Mouse (Mus musculus) intestine, postnatal 0 days (tissue): ENCODE measurements at regions not wholly inside any gene's neighbourhood (a gene's known extent, or its start where the extent isn't known, plus 50 kb on each side); places are given as distances from the start of the nearest gene placed in this dataset.

Experiments
- ATAC-seq: fragments of 200-750 bp; cut with Nextera tagmentation; 2 replicates; pipeline ENCODE4 v1.8.0; 2017; ENCODE audit warnings: mild to moderate bottlenecking, moderate TSS enrichment, moderate library complexity
- H3K27ac ChIP-seq: fragments of 300-500 bp; sonication (generic); 2 replicates; pipeline ENCODE4 v1.5.1; 2014; ENCODE audit warnings: mild to moderate bottlenecking, low read depth, low read length, moderate library complexity
- H3K27me3 ChIP-seq: fragments of 300-500 bp; sonication (generic); replicated peaks from 2 replicates; pipeline ENCODE4 v1.6.1; 2014; ENCODE audit warnings: low read length, mixed read lengths; ENCODE audit not compliant: control insufficient read depth, insufficient read depth
- H3K36me3 ChIP-seq: fragments of 300-500 bp; sonication (generic); 2 replicates; pipeline ENCODE4 v1.6.1; 2014; ENCODE audit warnings: mild to moderate bottlenecking, moderate library complexity; ENCODE audit not compliant: control insufficient read depth, insufficient read depth
- H3K4me1 ChIP-seq: fragments of 300-500 bp; sonication (generic); replicated peaks from 2 replicates; pipeline ENCODE4 v1.6.1; 2014; ENCODE audit warnings: antibody characterized with exemption, low read length, mixed read lengths; ENCODE audit not compliant: control insufficient read depth, insufficient read depth
- H3K4me2 ChIP-seq: fragments of 300-500 bp; sonication (generic); replicated peaks from 2 replicates; pipeline ENCODE4 v1.6.1; 2014; ENCODE audit warnings: low read depth, mild to moderate bottlenecking, moderate library complexity
- H3K4me3 ChIP-seq: fragments of 300-500 bp; sonication (generic); 2 replicates; pipeline ENCODE4 v1.5.1; 2014; ENCODE audit warnings: low read depth, low read length
- H3K9ac ChIP-seq: fragments of 300-500 bp; sonication (generic); 2 replicates; pipeline ENCODE4 v1.6.1; 2014; ENCODE audit warnings: mild to moderate bottlenecking, low read depth, low read length
- H3K9me3 ChIP-seq: fragments of 300-500 bp; sonication (generic); 2 replicates; pipeline ENCODE4 v1.6.1; 2016; ENCODE audit warnings: mixed run types; ENCODE audit not compliant: control insufficient read depth
- CTCF ChIP-seq: sonication (generic); IDR thresholded peaks from 2 replicates; pipeline ENCODE4 v1.5.1; 2016; ENCODE audit warnings: low read depth, mild to moderate bottlenecking, control low read depth, antibody characterized with exemption, moderate library complexity
- WGBS: fragments of 180-500 bp; shearing (Covaris S2); extraction: QIAGEN DNeasy Blood & Tissue Kit; methylation state at CpG from one replicate; pipeline ENCODE4 v1.1.7; 2014; 5-methylcytosine and 5-hydroxymethylcytosine counted together

DNA sequence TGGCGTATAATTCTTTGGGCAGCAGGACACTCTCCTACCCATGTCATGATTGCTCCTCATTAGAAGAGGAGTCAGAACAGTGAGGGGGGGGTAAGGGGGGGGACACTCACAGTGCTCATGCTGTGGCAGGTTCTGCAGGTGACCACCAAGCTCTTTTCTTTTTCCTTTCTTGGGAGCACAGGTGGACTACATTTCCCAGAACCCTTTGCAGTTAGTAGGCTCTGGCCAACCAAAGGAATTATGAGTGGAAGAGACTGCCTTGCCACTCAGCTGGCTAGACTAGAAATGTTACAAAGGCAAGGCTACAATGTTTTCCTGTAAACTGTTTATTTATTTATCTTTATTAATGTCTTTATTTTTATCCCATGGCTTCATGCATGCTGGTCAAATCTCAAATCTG, 53.6 kb upstream of the Ifnlr1 start:
- Histone ChIP-seq H3K9me3 (no peaks in the 10 kb centered on the region), H3K4me2 (no peak overlapping the region), H3K27ac (no peak overlapping the region), H3K4me1 (no peaks in the 10 kb centered on the region), H3K27me3 (no peaks in the 10 kb centered on the region), H3K4me3 (no peak overlapping the region), H3K36me3 (no peaks in the 10 kb centered on the region), H3K9ac (no peak overlapping the region)
- TF ChIP-seq CTCF = no peak
- no peak for ATAC-seq
- WGBS = 94% methylated on average over 1 of the region's 1 CpGs

DNA sequence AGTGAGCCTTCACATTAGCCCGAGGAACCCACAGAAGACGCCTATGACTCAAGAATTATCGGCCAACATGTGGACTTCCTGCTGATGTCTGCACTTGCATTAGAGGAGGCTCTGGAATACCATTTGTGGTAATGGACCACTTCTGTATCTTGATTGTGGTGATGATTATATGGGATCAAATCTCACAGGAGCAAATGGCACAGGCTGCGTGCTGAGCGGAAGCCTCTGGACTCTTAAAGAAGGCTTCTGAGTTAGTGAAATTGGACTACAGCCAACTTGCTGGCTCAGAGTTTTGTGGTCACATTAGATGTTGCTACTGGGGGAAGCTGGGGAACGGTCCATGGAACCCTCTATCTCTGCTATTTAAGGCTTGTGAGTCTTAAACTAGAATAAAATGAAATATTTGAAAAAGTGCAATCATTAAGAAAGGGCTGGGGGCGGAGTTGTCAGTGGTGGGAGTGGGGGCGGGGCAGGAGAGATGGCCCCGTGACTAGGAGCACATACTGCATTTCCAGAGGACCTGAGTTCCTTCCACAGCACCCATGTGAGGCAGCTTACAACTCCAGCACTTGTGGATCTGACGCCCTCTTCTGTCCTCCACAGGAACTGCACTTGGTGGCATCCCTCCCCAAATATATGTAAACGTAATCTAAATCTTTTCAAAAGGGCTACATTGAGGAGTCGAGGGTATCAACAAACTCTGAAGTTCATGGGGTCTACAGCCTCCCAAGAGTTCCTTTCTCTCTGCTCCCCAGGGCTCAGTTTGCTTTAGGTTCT, 56.1 kb upstream of the Ifnlr1 start:
- H3K9me3 ChIP-seq = no peaks in the 10 kb centered on the region

DNA sequence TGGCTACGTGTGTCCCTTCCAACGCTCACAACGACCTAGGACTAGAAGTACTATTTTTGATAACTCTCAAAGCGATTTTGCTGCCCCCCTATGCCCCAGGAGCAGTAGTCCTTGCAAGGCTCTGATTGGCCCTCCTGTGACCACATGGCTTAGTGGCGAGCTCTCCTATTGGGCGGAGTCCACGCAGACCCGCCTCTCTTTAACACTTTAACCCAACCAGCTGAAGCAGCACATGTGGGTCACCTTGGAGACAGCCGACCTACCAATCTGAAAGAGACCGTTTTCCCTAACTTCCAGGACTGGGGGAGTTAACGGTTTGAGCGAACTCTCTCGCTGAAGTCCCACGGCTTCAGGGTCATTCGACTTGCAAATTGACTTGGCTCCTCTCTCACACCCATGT, 53.0 kb upstream of the Grhl3 start:
- no peaks in the 10 kb centered on the region for H3K36me3 ChIP-seq
- no peak for TF ChIP-seq CTCF
- H3K27me3 ChIP-seq = peaks cover 5% of the 10 kb centered on the region; the same call in 1 of the 2 replicates
- ATAC-seq = no peak
- H3K9ac ChIP-seq = no peak overlapping the region
- no peak overlapping the region for H3K27ac ChIP-seq
- no peaks in the 10 kb centered on the region for H3K4me1 ChIP-seq
- WGBS = 90% methylated on average over 15 of the region's 15 CpGs
- no peak overlapping the region for H3K4me3 ChIP-seq
- H3K9me3 ChIP-seq = no peaks in the 10 kb centered on the region
- no peak overlapping the region for H3K4me2 ChIP-seq

More for the DNA sequence above, 56.1 kb upstream of the Ifnlr1 start:
- Histone ChIP-seq H3K4me3 (no peak overlapping the region), H3K4me2 (no peak overlapping the region), H3K9ac (no peak overlapping the region), H3K4me1 (no peaks in the 10 kb centered on the region), H3K27me3 (peaks cover 5% of the 10 kb centered on the region; the same call in 1 of the 2 replicates), H3K36me3 (no peaks in the 10 kb centered on the region), H3K27ac (no peak overlapping the region)
- ATAC-seq = no peak
- 0 out of 2 replicates have a peak, but pooled peaks have one; percentile 24 for TF ChIP-seq CTCF
- WGBS = 89% methylated on average over 12 of the region's 12 CpGs

DNA sequence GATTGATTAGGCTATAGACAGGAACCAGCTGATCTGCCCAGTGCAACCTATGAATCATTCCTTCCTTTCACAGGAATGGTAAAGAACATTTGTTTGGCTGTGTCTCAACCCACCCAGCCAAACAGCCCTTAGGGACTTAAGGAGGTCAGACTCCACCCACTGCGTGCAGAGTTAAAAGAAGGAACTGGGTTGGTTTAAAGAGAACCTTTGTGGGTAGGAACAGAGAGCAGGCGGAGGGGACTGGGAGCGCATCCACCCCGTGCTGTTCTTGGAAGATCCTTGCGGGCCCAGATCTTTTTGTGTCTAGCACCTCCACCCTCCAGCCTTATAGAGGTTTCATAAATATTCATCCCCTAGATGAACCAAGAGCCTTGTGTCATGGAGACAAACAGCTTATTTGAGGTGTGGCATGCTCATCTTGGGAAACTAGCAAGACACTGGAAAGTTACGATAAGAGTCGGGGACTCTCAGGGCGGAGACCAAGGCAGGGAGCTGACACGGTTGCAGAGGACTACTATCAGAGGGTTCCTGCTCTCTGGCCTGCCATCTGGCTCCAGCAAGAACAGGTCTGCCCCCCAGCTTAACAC, 49.8 kb upstream of the Grhl3 start:
- no peak overlapping the region for H3K9ac ChIP-seq
- H3K4me1 ChIP-seq = no peaks in the 10 kb centered on the region
- H3K4me3 ChIP-seq = no peak overlapping the region
- no peak overlapping the region for H3K27ac ChIP-seq
- TF ChIP-seq CTCF = no peak
- H3K27me3 ChIP-seq = peaks cover 5% of the 10 kb centered on the region; the same call in 1 of the 2 replicates
- H3K36me3 ChIP-seq = no peaks in the 10 kb centered on the region
- no peak overlapping the region for H3K4me2 ChIP-seq
- 67% methylated on average over 9 of the region's 9 CpGs for WGBS
- H3K9me3 ChIP-seq = 0 out of 2 replicates have a peak, but pooled peaks cover 3% of the 10 kb centered on the region
- no peak for ATAC-seq
